Mouse (Mus musculus): ENCODE results near the gene Syt8. TPM values are rescaled to one million over a fixed set of nuclear protein-coding genes. Genes with fewer than 3 reads are reported as not detected.
"Not testable (repeated sequence)": the region's sequence is repeated elsewhere in the genome, so short reads cannot be mapped to it uniquely, and the experiment has no call there.

Syt8 gene
- polyA plus RNA-seq, 1 experiment: not detected

- Histone ChIP-seq H3K4me1 (ENCODE audit: control insufficient read depth, insufficient read depth, low read length) (peaks cover 7% of the 10 kb centered on the region), H3K4me3 (ENCODE audit: insufficient read depth, low read length) (no peak overlapping the region), H3K27ac (ENCODE audit: insufficient read depth, low read length) (no peak overlapping the region)
- TF ChIP-seq CTCF (IDR thresholded peaks at IDR 0.05; ENCODE audit: extremely low read depth, insufficient read depth, low read length) (no peak), POLR2A (IDR thresholded peaks at IDR 0.05; ENCODE audit: extremely low read depth, insufficient read depth, low read length) (no peak)
These were observed 31.1 kb upstream of the Syt8 start for GRCm38 (mm10) chr7:142403591-142403990.

GRCm38 (mm10) chr7:142405134-142405533 is 29.5 kb upstream of the Syt8 start:
- not testable (repeated sequence) for H3K4me3 ChIP-seq (ENCODE audit: insufficient read depth, low read length); H3K4me1 ChIP-seq (ENCODE audit: control insufficient read depth, insufficient read depth, low read length); H3K27ac ChIP-seq (ENCODE audit: insufficient read depth, low read length)

GRCm38 (mm10) chr7:142407935-142408334 is 26.7 kb upstream of the Syt8 start:
- Histone ChIP-seq H3K27ac (ENCODE audit: insufficient read depth, low read length) (no peak overlapping the region), H3K4me1 (ENCODE audit: control insufficient read depth, insufficient read depth, low read length) (no peaks in the 10 kb centered on the region), H3K4me3 (ENCODE audit: insufficient read depth, low read length) (no peak overlapping the region)
- no peak for TF ChIP-seq POLR2A (IDR thresholded peaks at IDR 0.05; ENCODE audit: extremely low read depth, insufficient read depth, low read length)
- TF ChIP-seq CTCF (IDR thresholded peaks at IDR 0.05; ENCODE audit: extremely low read depth, insufficient read depth, low read length): no peak

GRCm38 (mm10) chr7:142408686-142409085 is 26.0 kb upstream of the Syt8 start:
- H3K4me1 ChIP-seq (ENCODE audit: control insufficient read depth, insufficient read depth, low read length): no peaks in the 10 kb centered on the region
- TF ChIP-seq CTCF (IDR thresholded peaks at IDR 0.05; ENCODE audit: extremely low read depth, insufficient read depth, low read length): no peak
- no peak for TF ChIP-seq POLR2A (IDR thresholded peaks at IDR 0.05; ENCODE audit: extremely low read depth, insufficient read depth, low read length)
- H3K27ac ChIP-seq (ENCODE audit: insufficient read depth, low read length): no peak overlapping the region
- H3K4me3 ChIP-seq (ENCODE audit: insufficient read depth, low read length): no peak overlapping the region

- Histone ChIP-seq H3K4me1 (ENCODE audit: control insufficient read depth, insufficient read depth, low read length) (no peaks in the 10 kb centered on the region), H3K4me3 (ENCODE audit: insufficient read depth, low read length) (no peak overlapping the region), H3K27ac (ENCODE audit: insufficient read depth, low read length) (no peak overlapping the region)
- no peak for TF ChIP-seq CTCF (IDR thresholded peaks at IDR 0.05; ENCODE audit: extremely low read depth, insufficient read depth, low read length)
- TF ChIP-seq POLR2A (IDR thresholded peaks at IDR 0.05; ENCODE audit: extremely low read depth, insufficient read depth, low read length): no peak
These were observed 25.0 kb upstream of the Syt8 start for GRCm38 (mm10) chr7:142409603-142410002.

GRCm38 (mm10) chr7:142413285-142413684 is 21.4 kb upstream of the Syt8 start:
- Histone ChIP-seq H3K4me3 (ENCODE audit: insufficient read depth, low read length) (no peak overlapping the region), H3K27ac (ENCODE audit: insufficient read depth, low read length) (no peak overlapping the region), H3K4me1 (ENCODE audit: control insufficient read depth, insufficient read depth, low read length) (no peaks in the 10 kb centered on the region)
- no peak for TF ChIP-seq POLR2A (IDR thresholded peaks at IDR 0.05; ENCODE audit: extremely low read depth, insufficient read depth, low read length)
- no peak for TF ChIP-seq CTCF (IDR thresholded peaks at IDR 0.05; ENCODE audit: extremely low read depth, insufficient read depth, low read length)

GRCm38 (mm10) chr7:142415314-142415713 is 19.3 kb upstream of the Syt8 start:
- Histone ChIP-seq H3K4me1 (ENCODE audit: control insufficient read depth, insufficient read depth, low read length) (no peaks in the 10 kb centered on the region), H3K27ac (ENCODE audit: insufficient read depth, low read length) (no peak overlapping the region), H3K4me3 (ENCODE audit: insufficient read depth, low read length) (no peak overlapping the region)
- TF ChIP-seq CTCF (IDR thresholded peaks at IDR 0.05; ENCODE audit: extremely low read depth, insufficient read depth, low read length) (no peak), POLR2A (IDR thresholded peaks at IDR 0.05; ENCODE audit: extremely low read depth, insufficient read depth, low read length) (no peak)

GRCm38 (mm10) chr7:142416225-142416624 is 18.4 kb upstream of the Syt8 start:
- Histone ChIP-seq H3K4me3 (ENCODE audit: insufficient read depth, low read length) (no peak overlapping the region), H3K27ac (ENCODE audit: insufficient read depth, low read length) (no peak overlapping the region), H3K4me1 (ENCODE audit: control insufficient read depth, insufficient read depth, low read length) (no peaks in the 10 kb centered on the region)
- TF ChIP-seq POLR2A (IDR thresholded peaks at IDR 0.05; ENCODE audit: extremely low read depth, insufficient read depth, low read length) (no peak), CTCF (IDR thresholded peaks at IDR 0.05; ENCODE audit: extremely low read depth, insufficient read depth, low read length) (no peak)

- H3K27ac ChIP-seq (ENCODE audit: insufficient read depth, low read length): no peak overlapping the region
- H3K4me1 ChIP-seq (ENCODE audit: control insufficient read depth, insufficient read depth, low read length): no peaks in the 10 kb centered on the region
- TF ChIP-seq POLR2A (IDR thresholded peaks at IDR 0.05; ENCODE audit: extremely low read depth, insufficient read depth, low read length) (no peak), CTCF (IDR thresholded peaks at IDR 0.05; ENCODE audit: extremely low read depth, insufficient read depth, low read length) (no peak)
- no peak overlapping the region for H3K4me3 ChIP-seq (ENCODE audit: insufficient read depth, low read length)
These were observed 16.6 kb upstream of the Syt8 start for GRCm38 (mm10) chr7:142418027-142418426.

- no peak overlapping the region for H3K27ac ChIP-seq (ENCODE audit: insufficient read depth, low read length)
- H3K4me3 ChIP-seq (ENCODE audit: insufficient read depth, low read length): no peak overlapping the region
- H3K4me1 ChIP-seq (ENCODE audit: control insufficient read depth, insufficient read depth, low read length): no peaks in the 10 kb centered on the region
- no peak for TF ChIP-seq POLR2A (IDR thresholded peaks at IDR 0.05; ENCODE audit: extremely low read depth, insufficient read depth, low read length)
These were observed 16.0 kb upstream of the Syt8 start for GRCm38 (mm10) chr7:142418679-142419078.

- Histone ChIP-seq H3K4me3 (ENCODE audit: insufficient read depth, low read length) (no peak overlapping the region), H3K4me1 (ENCODE audit: control insufficient read depth, insufficient read depth, low read length) (no peaks in the 10 kb centered on the region), H3K27ac (ENCODE audit: insufficient read depth, low read length) (no peak overlapping the region)
- no peak for TF ChIP-seq POLR2A (IDR thresholded peaks at IDR 0.05; ENCODE audit: extremely low read depth, insufficient read depth, low read length)
- TF ChIP-seq CTCF (IDR thresholded peaks at IDR 0.05; ENCODE audit: extremely low read depth, insufficient read depth, low read length): no peak
These were observed 14.8 kb upstream of the Syt8 start for GRCm38 (mm10) chr7:142419887-142420286.
